Mouse (Mus musculus) MEL (cell line): ENCODE measurements at regions not wholly inside any gene's neighbourhood (a gene's known extent, or its start where the extent isn't known, plus 50 kb on each side); places are given as distances from the start of the nearest gene placed in this dataset.

Experiments used
- CTCF ChIP-seq, 3 experiments: IDR thresholded peaks in 2 of 3; conservative IDR thresholded peaks in 1 of 3; 2 replicates each; pipeline ENCODE4 v1.5.1; 2011 to 2012; ENCODE audit warnings: low read length in 3 of 3, low read depth in 2 of 3, mild to moderate bottlenecking in 2 of 3, improper control_type of control experiment in 1 of 3, inconsistent platforms in 1 of 3, mixed read lengths in 1 of 3, moderate library complexity in 1 of 3; ENCODE audit not compliant: control insufficient read depth in 1 of 3, insufficient read depth in 1 of 3, poor library complexity in 1 of 3, severe bottlenecking in 1 of 3
- KAT2A ChIP-seq: conservative IDR thresholded peaks from 2 replicates; pipeline ENCODE4 v1.6.1; 2012; ENCODE audit warnings: low read depth, low read length, improper control_type of control experiment, inconsistent platforms
- MAZ ChIP-seq: IDR thresholded peaks from 2 replicates; pipeline ENCODE4 v1.6.1; 2012; ENCODE audit warnings: low read depth, mild to moderate bottlenecking, inconsistent platforms, low read length, improper control_type of control experiment
- POLR2A ChIP-seq, 2 experiments: IDR thresholded peaks; 2 replicates each; pipeline ENCODE4 v1.6.1; 2011 to 2012; ENCODE audit warnings: low read length in 2 of 2, mild to moderate bottlenecking in 2 of 2, control low read depth in 1 of 2, improper control_type of control experiment in 1 of 2, low read depth in 1 of 2, moderate library complexity in 1 of 2; ENCODE audit not compliant: control insufficient read depth in 1 of 2, insufficient read depth in 1 of 2, poor library complexity in 1 of 2
- ZKSCAN1 ChIP-seq: IDR thresholded peaks from 2 replicates; pipeline ENCODE4 v1.6.1; 2012; ENCODE audit warnings: low read depth, mild to moderate bottlenecking, inconsistent platforms, low read length, improper control_type of control experiment, moderate library complexity

DNA sequence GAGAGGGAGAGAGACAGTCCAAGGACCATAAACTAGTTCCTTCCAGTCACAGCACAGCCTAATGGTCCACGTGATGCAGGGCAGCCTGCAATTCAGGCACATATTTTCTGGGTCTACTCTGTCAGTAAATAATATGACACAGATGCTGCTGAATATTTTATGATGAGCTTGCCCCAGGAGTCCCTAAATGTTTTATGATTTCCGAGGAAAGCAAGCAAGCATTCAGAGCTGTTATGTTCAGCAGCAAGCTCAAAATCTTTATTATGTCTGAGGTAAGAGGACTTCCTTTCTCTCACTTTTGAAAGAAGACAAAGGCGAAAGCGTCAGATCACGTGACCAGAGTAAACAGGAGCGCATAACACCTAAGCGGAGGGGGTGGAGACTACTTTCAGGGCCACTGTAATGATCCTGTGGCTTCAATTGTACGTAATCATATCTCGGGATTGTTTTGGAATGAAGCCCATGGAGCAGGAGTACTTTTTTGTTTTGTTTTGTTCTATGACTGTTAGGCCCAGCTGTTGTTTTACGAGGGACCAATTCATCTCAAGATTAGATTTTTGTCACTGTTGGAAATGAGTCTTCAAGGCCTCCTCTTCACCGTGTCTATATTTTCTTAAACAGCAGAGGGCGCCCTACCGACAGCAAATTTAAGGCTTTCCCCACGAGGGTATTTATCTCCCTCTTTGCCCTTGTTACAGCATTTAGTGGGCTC is 107.8 kb downstream of the Cavin4 start:
- TF ChIP-seq KAT2A (no peak), ZKSCAN1 (no peak), CTCF (IDR thresholded peaks at IDR 0.05 in 2 of 3, conservative IDR thresholded peaks at IDR 0.05 in 1 of 3; ENCODE audit: control insufficient read depth in 1 of 3, insufficient read depth in 1 of 3, low read depth in 2 of 3, low read length in 3 of 3, poor library complexity in 1 of 3, severe bottlenecking in 1 of 3) (peak; percentile 44 to 59 (median 44)), POLR2A (IDR thresholded peaks at IDR 0.05; ENCODE audit: control insufficient read depth in 1 of 2, insufficient read depth in 1 of 2, low read depth in 1 of 2, low read length in 2 of 2, poor library complexity in 1 of 2) (no peak), MAZ (no peak)
